Mouse (Mus musculus) CD8-positive naive resting alpha-beta T cell, adult 2 months (primary cell): ENCODE results near the gene H2al1e.
"Not testable (repeated sequence)": the region's sequence is repeated elsewhere in the genome, so short reads cannot be mapped to it uniquely, and the experiment has no call there.

Experiments
- DNase-seq, 2 experiments: peaks; one replicate each; pipeline ENCODE4 v3.0.0; 2022; ENCODE audit warnings: low read depth in 2 of 2, low spot score in 2 of 2

Gene H2al1e

DNA sequence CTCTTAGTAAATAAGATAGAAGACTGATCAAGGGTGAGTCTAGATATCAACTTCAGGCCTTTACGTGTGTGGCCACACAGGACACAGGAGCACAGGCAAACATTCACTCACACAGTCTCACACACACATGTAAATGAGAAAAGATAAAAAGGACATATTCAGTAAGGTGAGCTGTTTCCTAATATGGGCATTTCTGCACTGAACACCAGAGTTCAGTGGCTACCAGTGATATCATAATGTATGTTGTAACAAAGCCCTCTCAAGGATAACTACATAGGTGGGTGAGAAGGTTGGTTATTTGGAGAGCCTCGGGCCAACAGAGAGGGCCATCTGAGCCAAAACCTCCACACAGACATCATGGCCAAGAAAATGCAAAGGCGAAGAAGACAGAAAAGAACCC, at the start of gene H2al1e:
Gene H2al1e (plus strand): TSS at position 301 of the 400 bp plus-strand sequence.
- DNase-seq, result not testable (repeated sequence)

DNA sequence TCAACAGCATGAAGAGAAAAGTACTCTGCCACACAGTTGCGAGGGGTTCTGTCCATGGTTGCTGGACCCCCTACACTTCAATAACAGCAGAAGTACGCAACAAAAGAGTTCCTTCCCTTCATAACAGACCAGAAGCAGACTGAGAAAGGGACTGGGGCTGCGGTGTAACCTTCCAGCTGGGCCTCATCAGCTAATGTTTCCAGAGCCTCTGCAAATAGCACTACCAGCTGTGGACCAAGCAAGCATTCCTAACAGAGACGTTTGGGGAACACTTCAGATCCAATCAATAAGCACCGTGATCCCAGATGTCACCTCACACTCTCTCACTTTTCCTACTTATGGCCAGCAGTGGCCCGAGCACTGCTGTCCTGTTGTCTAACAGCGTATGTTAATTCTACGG, 46.8 kb upstream of the H2al1e start:
- no peak for DNase-seq

DNA sequence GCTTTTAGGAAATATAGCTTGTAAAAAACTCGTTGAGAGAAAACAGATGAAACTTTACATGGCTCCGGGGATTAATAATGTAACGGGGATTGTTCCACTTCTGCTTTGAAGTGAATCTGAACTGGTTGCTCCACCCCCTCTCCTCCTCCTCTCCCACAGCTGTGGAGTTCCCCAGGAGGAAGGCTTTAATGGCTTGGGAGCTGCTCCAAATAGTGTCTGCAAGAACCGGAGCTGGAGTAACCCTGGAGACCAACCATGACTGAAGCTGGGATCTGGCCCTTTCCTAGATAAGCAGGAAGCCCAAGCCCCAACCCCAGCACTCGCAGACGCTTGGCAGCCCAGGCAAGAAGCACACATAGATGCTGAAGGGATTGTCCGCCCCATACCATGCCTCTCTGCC, 43.9 kb upstream of the H2al1e start:
- DNase-seq, result no peak

DNA sequence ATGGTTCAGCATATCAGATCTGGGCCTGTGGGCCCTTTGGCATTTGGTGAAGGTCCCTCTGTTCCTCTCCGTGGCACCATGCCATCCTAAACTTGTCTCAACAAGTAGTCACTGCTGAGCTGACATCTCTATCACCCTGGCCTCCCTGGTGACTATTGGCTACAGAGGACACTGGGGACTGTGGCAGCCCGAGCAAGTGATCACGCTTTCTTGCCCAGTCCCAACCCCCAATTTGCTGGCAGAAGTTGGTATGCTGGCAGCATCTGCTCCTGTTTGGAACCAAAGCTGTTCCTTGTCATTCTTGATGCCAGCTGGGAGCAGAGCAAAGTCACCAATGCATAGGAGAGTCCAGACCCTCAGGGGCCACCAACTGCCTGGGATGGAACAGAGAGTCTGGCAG, 42.7 kb upstream of the H2al1e start:
- no peak for DNase-seq

DNA sequence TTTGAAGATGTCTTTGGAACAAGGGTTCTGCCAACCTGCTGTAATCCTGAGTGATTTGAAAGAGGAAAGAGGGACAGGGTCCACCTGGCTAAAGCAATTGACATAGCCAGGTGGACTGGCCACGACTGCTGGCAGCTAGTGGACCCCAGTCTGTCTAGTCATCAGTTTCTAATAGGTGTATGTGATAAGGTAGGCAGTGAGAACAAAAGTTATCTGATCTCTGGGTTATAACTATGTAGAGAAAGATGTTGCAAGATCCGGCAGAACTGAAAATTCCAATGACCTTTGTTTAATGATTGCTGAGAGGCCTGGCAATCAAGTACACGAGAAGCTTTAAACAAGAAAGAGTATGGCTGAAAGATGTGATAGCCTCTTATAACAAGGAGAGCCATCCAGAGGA, 38.5 kb upstream of the H2al1e start:
- no peak for DNase-seq

DNA sequence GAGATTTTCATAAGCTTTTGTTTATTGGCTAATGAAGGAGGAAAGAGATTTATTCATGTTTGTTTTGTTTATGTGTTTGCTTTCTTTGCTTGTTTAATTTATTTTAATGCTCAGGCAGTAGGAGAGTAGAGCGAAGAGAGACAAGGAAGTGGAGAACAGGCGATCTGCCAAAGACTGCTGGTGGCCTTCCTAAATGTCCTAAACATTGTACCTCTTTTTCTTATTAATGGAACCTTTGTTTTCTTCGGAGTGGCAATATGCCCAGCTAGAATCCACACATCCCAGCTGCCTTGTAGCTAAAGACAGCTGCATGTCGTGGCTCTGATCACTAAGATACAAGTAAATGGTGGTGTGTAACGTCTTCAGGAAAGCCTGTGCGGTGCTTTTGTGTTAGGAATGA, 34.7 kb upstream of the H2al1e start:
- DNase-seq, result no peak

DNA sequence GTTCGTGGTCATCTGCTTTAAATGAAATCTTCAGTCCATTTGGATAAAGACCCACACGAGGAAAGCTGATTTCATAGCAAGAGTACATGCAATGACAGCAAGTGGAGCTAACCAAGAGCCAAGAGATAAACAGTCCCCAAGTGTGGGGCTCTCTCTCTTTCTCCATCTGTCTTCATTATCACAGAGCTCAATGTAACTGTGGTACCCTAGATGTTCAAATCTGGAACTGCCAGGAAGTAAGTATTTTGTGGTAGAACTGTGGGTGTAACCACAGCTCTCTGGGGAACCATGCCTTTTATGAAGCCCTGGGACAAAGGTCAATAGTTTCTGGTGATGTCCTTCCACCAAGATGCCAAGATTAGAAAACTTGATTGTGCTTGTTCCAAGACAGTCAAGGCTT, 31.0 kb upstream of the H2al1e start:
- no peak for DNase-seq

DNA sequence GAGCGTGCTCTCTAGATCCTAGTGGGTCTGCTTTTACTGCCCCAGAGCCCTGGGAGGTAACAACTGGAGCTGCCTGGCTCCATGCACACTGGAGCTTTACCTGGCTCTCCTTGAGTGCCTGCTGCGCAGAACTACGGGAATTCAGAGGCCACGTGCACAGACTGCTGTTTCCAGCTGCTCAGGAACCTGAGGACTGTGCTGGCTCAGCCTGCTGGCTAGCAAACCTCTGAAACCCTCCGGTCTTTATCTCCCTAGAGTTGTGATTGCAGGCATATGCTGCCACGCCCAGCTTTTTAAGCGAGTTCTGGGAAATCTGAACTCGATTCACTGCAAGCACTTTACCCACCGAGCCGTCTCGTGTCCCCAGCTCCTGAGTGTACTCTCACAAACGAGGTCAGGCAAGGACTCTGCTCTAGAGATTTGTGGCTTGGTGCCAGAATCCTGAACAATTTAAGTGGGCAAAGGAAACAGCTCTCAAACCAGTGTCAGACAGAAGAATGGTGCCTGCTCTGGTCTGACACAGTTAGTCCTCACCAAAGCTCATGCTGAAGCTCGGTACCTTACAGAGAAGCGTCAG, 23.3 kb upstream of the H2al1e start:
- no peak for DNase-seq

DNA sequence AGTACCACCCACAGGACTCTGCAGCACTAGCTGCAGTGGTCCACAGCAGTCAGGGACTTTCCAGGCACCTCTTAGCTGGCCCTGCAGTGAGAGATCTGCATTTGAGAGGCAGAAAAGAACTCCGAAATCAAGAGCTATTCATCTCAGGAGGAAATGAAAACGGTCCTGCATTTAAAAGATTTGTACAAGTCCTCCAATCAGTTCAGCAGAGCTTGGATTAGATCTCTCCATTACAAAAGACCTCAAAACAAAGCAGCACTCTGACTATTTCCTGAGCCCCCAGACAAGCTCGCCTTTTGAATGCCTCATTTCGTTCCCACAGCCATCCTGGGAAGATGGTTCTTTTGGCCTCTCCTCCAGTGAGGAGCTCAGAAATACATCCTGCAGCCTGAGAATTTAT, 22.5 kb upstream of the H2al1e start:
- no peak for DNase-seq

DNA sequence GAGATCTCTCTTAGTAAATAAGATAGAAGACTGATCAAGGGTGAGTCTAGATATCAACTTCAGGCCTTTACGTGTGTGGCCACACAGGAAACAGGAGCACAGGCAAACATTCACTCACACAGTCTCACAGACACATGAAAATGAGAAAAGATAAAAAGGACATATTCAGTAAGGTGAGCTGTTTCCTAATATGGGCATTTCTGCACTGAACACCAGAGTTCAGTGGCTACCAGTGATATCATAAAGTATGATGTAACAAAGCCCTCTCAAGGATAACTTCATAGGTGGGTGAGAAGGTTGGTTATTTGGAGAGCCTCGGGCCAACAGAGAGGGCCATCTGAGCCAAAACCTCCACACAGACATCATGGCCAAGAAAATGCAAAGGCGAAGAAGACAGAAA, 12.8 kb upstream of the H2al1e start, which contains the start of gene H2al1a:
Gene H2al1a (plus strand): TSS at position 301 of the 400 bp plus-strand sequence.
- not testable (repeated sequence) for DNase-seq

DNA sequence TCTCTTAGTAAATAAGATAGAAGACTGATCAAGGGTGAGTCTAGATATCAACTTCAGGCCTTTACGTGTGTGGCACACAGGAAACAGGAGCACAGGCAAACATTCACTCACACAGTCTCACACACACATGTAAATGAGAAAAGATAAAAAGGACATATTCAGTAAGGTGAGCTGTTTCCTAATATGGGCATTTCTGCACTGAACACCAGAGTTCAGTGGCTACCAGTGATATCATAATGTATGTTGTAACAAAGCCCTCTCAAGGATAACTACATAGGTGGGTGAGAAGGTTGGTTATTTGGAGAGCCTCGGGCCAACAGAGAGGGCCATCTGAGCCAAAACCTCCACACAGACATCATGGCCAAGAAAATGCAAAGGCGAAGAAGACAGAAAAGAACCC, 9.6 kb upstream of the H2al1e start, which contains the start of gene H2al1b:
Gene H2al1b (plus strand): TSS at position 301 of the 400 bp plus-strand sequence.
- DNase-seq, result not testable (repeated sequence)

DNA sequence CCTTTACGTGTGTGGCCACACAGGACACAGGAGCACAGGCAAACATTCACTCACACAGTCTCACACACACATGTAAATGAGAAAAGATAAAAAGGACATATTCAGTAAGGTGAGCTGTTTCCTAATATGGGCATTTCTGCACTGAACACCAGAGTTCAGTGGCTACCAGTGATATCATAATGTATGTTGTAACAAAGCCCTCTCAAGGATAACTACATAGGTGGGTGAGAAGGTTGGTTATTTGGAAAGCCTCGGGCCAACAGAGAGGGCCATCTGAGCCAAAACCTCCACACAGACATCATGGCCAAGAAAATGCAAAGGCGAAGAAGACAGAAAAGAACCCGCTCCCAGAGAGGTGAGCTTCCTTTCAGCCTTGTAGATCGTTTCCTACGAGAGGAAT, 6.4 kb upstream of the H2al1e start, which contains the start of gene H2al1c:
Gene H2al1c (plus strand): TSS at position 301 of the 400 bp plus-strand sequence.
- DNase-seq, result not testable (repeated sequence)

DNA sequence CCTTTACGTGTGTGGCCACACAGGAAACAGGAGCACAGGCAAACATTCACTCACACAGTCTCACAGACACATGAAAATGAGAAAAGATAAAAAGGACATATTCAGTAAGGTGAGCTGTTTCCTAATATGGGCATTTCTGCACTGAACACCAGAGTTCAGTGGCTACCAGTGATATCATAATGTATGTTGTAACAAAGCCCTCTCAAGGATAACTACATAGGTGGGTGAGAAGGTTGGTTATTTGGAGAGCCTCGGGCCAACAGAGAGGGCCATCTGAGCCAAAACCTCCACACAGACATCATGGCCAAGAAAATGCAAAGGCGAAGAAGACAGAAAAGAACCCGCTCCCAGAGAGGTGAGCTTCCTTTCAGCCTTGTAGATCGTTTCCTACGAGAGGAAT, 3.2 kb upstream of the H2al1e start, which contains the start of gene H2al1d:
Gene H2al1d (plus strand): TSS at position 301 of the 400 bp plus-strand sequence.
- not testable (repeated sequence) for DNase-seq

DNA sequence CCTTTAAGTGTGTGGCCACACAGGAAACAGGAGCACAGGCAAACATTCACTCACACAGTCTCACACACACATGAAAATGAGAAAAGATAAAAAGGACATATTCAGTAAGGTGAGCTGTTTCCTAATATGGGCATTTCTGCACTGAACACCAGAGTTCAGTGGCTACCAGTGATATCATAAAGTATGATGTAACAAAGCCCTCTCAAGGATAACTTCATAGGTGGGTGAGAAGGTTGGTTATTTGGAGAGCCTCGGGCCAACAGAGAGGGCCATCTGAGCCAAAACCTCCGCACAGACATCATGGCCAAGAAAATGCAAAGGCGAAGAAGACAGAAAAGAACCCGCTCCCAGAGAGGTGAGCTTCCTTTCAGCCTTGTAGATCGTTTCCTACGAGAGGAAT, 3.1 kb downstream of the H2al1e start, which contains the start of gene H2al1f:
Gene H2al1f (plus strand): TSS at position 301 of the 400 bp plus-strand sequence.
- DNase-seq, result not testable (repeated sequence)

DNA sequence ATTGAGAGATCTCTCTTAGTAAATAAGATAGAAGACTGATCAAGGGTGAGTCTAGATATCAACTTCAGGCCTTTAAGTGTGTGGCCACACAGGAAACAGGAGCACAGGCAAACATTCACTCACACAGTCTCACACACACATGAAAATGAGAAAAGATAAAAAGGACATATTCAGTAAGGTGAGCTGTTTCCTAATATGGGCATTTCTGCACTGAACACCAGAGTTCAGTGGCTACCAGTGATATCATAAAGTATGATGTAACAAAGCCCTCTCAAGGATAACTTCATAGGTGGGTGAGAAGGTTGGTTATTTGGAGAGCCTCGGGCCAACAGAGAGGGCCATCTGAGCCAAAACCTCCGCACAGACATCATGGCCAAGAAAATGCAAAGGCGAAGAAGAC, 6.2 kb downstream of the H2al1e start, which contains the start of gene H2al1g:
Gene H2al1g (plus strand): TSS at position 301 of the 400 bp plus-strand sequence.
- not testable (repeated sequence) for DNase-seq

DNA sequence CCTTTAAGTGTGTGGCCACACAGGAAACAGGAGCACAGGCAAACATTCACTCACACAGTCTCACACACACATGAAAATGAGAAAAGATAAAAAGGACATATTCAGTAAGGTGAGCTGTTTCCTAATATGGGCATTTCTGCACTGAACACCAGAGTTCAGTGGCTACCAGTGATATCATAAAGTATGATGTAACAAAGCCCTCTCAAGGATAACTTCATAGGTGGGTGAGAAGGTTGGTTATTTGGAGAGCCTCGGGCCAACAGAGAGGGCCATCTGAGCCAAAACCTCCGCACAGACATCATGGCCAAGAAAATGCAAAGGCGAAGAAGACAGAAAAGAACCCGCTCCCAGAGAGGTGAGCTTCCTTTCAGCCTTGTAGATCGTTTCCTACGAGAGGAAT, 9.5 kb downstream of the H2al1e start, which contains the start of gene H2al1h:
Gene H2al1h (plus strand): TSS at position 301 of the 400 bp plus-strand sequence.
- not testable (repeated sequence) for DNase-seq

DNA sequence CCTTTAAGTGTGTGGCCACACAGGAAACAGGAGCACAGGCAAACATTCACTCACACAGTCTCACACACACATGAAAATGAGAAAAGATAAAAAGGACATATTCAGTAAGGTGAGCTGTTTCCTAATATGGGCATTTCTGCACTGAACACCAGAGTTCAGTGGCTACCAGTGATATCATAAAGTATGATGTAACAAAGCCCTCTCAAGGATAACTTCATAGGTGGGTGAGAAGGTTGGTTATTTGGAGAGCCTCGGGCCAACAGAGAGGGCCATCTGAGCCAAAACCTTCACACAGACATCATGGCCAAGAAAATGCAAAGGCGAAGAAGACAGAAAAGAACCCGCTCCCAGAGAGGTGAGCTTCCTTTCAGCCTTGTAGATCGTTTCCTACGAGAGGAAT, 12.6 kb downstream of the H2al1e start, which contains the start of gene H2al1i:
Gene H2al1i (plus strand): TSS at position 301 of the 400 bp plus-strand sequence.
- DNase-seq, result not testable (repeated sequence)

DNA sequence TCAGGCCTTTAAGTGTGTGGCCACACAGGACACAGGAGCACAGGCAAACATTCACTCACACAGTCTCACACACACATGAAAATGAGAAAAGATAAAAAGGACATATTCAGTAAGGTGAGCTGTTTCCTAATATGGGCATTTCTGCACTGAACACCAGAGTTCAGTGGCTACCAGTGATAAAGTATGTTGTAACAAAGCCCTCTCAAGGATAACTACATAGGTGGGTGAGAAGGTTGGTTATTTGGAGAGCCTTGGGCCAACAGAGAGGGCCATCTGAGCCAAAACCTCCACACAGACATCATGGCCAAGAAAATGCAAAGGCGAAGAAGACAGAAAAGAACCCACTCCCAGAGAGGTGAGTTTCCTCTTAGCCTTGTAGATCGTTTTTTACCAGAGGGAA, 15.8 kb downstream of the H2al1e start, which contains the start of gene H2al1j:
Gene H2al1j (plus strand): TSS at position 301 of the 400 bp plus-strand sequence.
- not testable (repeated sequence) for DNase-seq

DNA sequence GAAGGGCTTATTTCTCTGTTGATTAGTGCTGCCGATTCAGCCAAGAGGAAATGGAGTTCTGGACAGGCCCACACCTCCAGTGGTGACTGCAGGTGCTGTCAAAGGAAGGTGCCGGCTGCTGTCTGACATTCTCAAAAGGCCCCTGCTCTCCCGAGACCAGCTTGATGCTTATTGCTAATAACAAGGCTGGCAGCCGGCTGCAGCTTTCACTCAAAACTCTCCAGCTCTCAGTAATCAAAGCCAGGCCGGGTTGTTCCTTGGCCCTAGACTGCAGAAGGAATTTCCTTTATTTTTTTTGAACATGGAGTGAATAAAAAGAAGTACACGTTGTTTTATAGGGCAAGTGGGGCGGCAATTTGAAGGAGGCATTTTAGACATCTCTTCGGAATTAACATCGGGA, 34.0 kb downstream of the H2al1e start:
- no peak for DNase-seq

DNA sequence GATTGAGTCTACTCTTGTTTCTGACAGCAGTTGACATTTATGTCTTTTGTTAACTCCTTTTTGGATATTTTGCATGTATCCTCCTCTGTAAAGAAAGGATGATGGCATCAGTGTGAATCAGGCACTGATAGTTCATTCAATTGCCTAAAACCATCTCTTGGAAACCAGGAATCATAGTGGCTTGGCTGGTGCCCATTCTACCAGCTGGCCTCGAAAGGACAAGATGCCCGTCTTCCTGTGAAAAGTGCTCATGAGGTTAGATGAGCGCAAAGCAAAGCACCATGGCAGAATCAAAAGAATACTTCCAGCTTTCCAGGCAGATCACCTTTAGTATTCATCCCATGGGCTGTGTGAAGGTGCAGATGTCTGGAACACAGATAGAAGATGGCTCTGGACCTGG, 35.0 kb downstream of the H2al1e start:
- no peak for DNase-seq

DNA sequence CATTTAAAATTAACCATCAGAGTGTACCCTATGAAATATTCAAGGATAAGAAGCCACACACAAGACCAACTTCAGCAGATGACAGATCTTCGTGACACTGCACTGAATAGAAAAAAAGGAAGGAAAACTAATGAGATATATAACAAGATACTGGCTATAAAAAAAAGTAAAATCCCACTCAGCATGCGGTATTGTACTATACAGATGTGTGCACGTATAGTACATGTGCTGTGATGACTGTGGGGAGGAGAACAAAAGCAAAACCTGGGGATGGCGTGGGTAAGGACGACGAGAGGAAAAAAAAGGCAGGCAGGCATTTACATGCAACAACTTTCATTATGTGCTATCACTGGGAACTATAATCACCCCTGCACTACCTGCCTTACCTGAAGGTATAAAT, 49.1 kb downstream of the H2al1e start:
- no peak for DNase-seq

DNA sequence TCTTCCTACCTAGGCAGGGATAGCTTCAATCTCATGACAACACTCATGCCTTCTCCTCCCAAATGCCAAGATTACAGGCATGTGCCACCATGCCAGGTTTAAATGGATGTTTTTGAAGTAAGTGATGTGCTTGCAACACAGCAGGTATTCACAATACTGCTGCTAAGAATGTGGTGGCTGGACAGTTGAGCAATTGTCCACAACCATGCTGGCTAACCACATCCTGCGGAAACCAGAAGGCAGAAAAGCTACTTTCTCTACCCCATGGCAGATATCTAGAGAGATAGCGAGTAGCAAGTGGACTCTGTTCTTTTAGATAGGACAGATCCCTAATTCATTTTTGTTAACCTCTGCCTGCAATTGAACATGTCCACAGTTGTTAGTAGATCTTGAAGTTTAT, 49.5 kb downstream of the H2al1e start:
- no peak for DNase-seq
